Mouse (Mus musculus) CH12.LX (cell line): ENCODE measurements around the gene Tek. TPM values are rescaled to one million over a fixed set of nuclear protein-coding genes. Genes with fewer than 3 reads are reported as not detected.

ENCODE experiments used
- DNase-seq: peaks from one replicate; pipeline ENCODE4 v3.0.0-alpha.2; 2013; ENCODE audit errors: extremely low read depth
- H3K27ac ChIP-seq: 2 replicates; pipeline ENCODE4 v1.5.1; 2012; ENCODE audit warnings: low read depth, mild to moderate bottlenecking, control low read depth, moderate library complexity; ENCODE audit not compliant: insufficient read depth
- H3K27me3 ChIP-seq: replicated peaks from 2 replicates; pipeline ENCODE3; 2012; ENCODE audit warnings: inconsistent platforms
- H3K36me3 ChIP-seq, 2 experiments: replicated peaks in 1 of 2; 2 replicates each; pipeline versions ENCODE3 to v1.6.1; 2012; ENCODE audit warnings: inconsistent platforms in 1 of 2, low read length in 1 of 2, mild to moderate bottlenecking in 1 of 2, mixed read lengths in 1 of 2, moderate library complexity in 1 of 2; ENCODE audit not compliant: control insufficient read depth in 1 of 2, insufficient read depth in 1 of 2
- H3K4me1 ChIP-seq, 2 experiments: 2 replicates each; pipeline ENCODE4 v1.6.1; 2012; ENCODE audit warnings: inconsistent platforms in 1 of 2, moderate library complexity in 1 of 2; ENCODE audit not compliant: insufficient read depth in 2 of 2, control insufficient read depth in 1 of 2
- H3K4me2 ChIP-seq: 2 replicates; pipeline ENCODE4 v1.6.1; 2012; ENCODE audit warnings: low read depth, mild to moderate bottlenecking, control low read depth; ENCODE audit not compliant: poor library complexity, insufficient read depth, severe bottlenecking
- H3K4me3 ChIP-seq, 3 experiments: fragments of 150-350 bp in 1 of 3; sonication (generic) in 1 of 3; replicated peaks in 1 of 3; 2 replicates each; pipeline versions ENCODE3 to v1.5.1; 2011 to 2012; ENCODE audit warnings: low read depth in 2 of 3, low read length in 2 of 3, mild to moderate bottlenecking in 2 of 3, moderate library complexity in 2 of 3, control low read depth in 1 of 3, improper control_type of control experiment in 1 of 3, inconsistent platforms in 1 of 3, mixed read lengths in 1 of 3; ENCODE audit not compliant: poor library complexity in 1 of 3
- H3K79me2 ChIP-seq: replicated peaks from 2 replicates; pipeline ENCODE4 v1.6.1; 2012; ENCODE audit warnings: mild to moderate bottlenecking, moderate library complexity; ENCODE audit not compliant: control insufficient read depth, poor library complexity, insufficient read depth, severe bottlenecking; ENCODE audit errors: extremely low read depth
- H3K9ac ChIP-seq: 2 replicates; pipeline ENCODE4 v1.6.1; 2012; ENCODE audit warnings: low read depth, mild to moderate bottlenecking, control low read depth, moderate library complexity; ENCODE audit not compliant: insufficient read depth
- H3K9me3 ChIP-seq: replicated peaks from 2 replicates; pipeline ENCODE3; 2012; ENCODE audit warnings: low read length, inconsistent platforms, mixed read lengths
- CHD1 ChIP-seq: IDR thresholded peaks from 2 replicates; pipeline ENCODE4 v1.6.1; 2012; ENCODE audit warnings: low read depth, low read length, improper control_type of control experiment, inconsistent platforms
- CHD2 ChIP-seq: IDR thresholded peaks from 2 replicates; pipeline ENCODE4 v1.6.1; 2011; ENCODE audit warnings: low read length, improper control_type of control experiment
- EP300 ChIP-seq: IDR thresholded peaks from 2 replicates; pipeline ENCODE4 v1.6.1; 2011; ENCODE audit warnings: low read length, improper control_type of control experiment
- ETS1 ChIP-seq: conservative IDR thresholded peaks from 2 replicates; pipeline ENCODE4 v1.6.1; 2012; ENCODE audit warnings: low read depth, mild to moderate bottlenecking, inconsistent platforms, low read length, improper control_type of control experiment, moderate library complexity
- JUN ChIP-seq: IDR thresholded peaks from 2 replicates; pipeline ENCODE4 v1.6.1; 2011; ENCODE audit warnings: low read depth, mild to moderate bottlenecking, low read length, improper control_type of control experiment, moderate library complexity; ENCODE audit not compliant: insufficient read depth
- JUND ChIP-seq: conservative IDR thresholded peaks from 2 replicates; pipeline ENCODE4 v1.6.1; 2011; ENCODE audit warnings: low read depth, low read length, improper control_type of control experiment
- MAFK ChIP-seq: IDR thresholded peaks from 2 replicates; pipeline ENCODE4 v1.6.1; 2011; ENCODE audit warnings: low read length, improper control_type of control experiment; ENCODE audit not compliant: insufficient replicate concordance
- MEF2A ChIP-seq: IDR thresholded peaks from 2 replicates; pipeline ENCODE4 v1.6.1; 2014; ENCODE audit warnings: low read depth, mild to moderate bottlenecking, inconsistent platforms, low read length, improper control_type of control experiment, borderline replicate concordance
- NELFE ChIP-seq: IDR thresholded peaks from 2 replicates; pipeline ENCODE4 v1.6.1; 2011; ENCODE audit warnings: low read depth, low read length, improper control_type of control experiment
- PAX5 ChIP-seq: IDR thresholded peaks from 2 replicates; pipeline ENCODE4 v1.6.1; 2012; ENCODE audit warnings: low read length, inconsistent platforms, mixed read lengths
- POLR2AphosphoS2 ChIP-seq: IDR thresholded peaks from 2 replicates; pipeline ENCODE4 v1.6.1; 2011; ENCODE audit warnings: low read depth, low read length, improper control_type of control experiment
- SIN3A ChIP-seq: IDR thresholded peaks from 2 replicates; pipeline ENCODE4 v1.6.1; 2012; ENCODE audit warnings: low read length, improper control_type of control experiment, inconsistent platforms
- TBP ChIP-seq: conservative IDR thresholded peaks from 2 replicates; pipeline ENCODE4 v1.6.1; 2011; ENCODE audit warnings: low read depth, low read length, improper control_type of control experiment
- UBTF ChIP-seq: IDR thresholded peaks from 2 replicates; pipeline ENCODE4 v1.6.1; 2012; ENCODE audit warnings: low read depth, mild to moderate bottlenecking, inconsistent platforms, low read length, improper control_type of control experiment, moderate library complexity
- USF1 ChIP-seq: IDR thresholded peaks from 2 replicates; pipeline ENCODE4 v1.6.1; 2014; ENCODE audit warnings: low read depth, mild to moderate bottlenecking, inconsistent platforms, low read length, improper control_type of control experiment
- USF2 ChIP-seq: conservative IDR thresholded peaks from 2 replicates; pipeline ENCODE4 v1.6.1; 2011; ENCODE audit warnings: low read depth, low read length, improper control_type of control experiment
- ZKSCAN1 ChIP-seq: IDR thresholded peaks from 2 replicates; pipeline ENCODE4 v1.6.1; 2012; ENCODE audit warnings: low read depth, inconsistent platforms, low read length, improper control_type of control experiment, borderline replicate concordance
- dilution Hi-C: fragments of 300-500 bp; cut with MboI; formaldehyde crosslinking; loops from 2 replicates; pipeline ENCODE4 v1.14.3; 2020; ENCODE audit warnings: low sequenced_read_pairs; ENCODE audit not compliant: extremely low pct_unique_long_range_greater_than_20kb, extremely low pct_ligation_motif_present
- in situ Hi-C: fragments of 300-500 bp; cut with MboI; formaldehyde crosslinking; loops from 3 replicates; pipeline ENCODE4 v1.14.3; 2019; ENCODE audit warnings: low sequenced_read_pairs, low pct_ligation_motif_present, low pct_unique_long_range_greater_than_20kb, mixed read lengths
- polyA plus RNA-seq: library from polyadenylated mRNA; unstranded; fragments of >175 nt; gene quantifications from 2 replicates; pipeline ENCODE4 v1.2.1, GENCODE M21; 2012; ENCODE audit warnings: low read depth; ENCODE audit not compliant: insufficient read length
- total RNA-seq, 2 experiments: library from RNA; depleted of rRNA; stranded (reverse); fragments of 300-350 nt in 1 of 2; fragments of >200 nt in 1 of 2; gene quantifications; 2 replicates each; pipeline ENCODE4 v1.2.3; 2012 to 2014

Gene Tek
- total and polyA plus RNA-seq, 3 experiments, result 0.06 to 0.47 (median 0.17) TPM

DNA sequence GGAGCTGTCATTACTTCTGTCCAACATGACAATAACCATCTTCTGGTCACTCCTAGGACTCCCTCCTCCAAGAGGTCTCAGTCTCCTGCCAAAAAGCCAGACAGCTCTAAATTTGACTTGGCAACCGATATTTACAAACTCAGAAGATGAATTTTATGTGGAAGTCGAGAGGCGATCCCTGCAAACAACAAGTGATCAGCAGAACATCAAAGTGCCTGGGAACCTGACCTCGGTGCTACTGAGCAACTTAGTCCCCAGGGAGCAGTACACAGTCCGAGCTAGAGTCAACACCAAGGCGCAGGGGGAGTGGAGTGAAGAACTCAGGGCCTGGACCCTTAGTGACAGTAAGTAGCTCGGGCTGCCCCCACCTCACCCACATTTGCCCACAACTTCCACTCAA is 98.0 kb downstream of the Tek start:
- no peak for DNase-seq
- Histone ChIP-seq H3K9ac (no peak overlapping the region), H3K79me2 (no peaks in the 10 kb centered on the region), H3K4me3 (no peak overlapping the region), H3K4me2 (no peak overlapping the region), H3K36me3 (no peaks in the 10 kb centered on the region), H3K4me1 (no peaks in the 10 kb centered on the region), H3K27me3 (no peaks in the 10 kb centered on the region), H3K27ac (no peak overlapping the region), H3K9me3 (no peaks in the 10 kb centered on the region)
- no peak for TF ChIP-seq MEF2A
- dilution Hi-C loops, result no loop called here
- in situ Hi-C loops, result no loop called here

DNA sequence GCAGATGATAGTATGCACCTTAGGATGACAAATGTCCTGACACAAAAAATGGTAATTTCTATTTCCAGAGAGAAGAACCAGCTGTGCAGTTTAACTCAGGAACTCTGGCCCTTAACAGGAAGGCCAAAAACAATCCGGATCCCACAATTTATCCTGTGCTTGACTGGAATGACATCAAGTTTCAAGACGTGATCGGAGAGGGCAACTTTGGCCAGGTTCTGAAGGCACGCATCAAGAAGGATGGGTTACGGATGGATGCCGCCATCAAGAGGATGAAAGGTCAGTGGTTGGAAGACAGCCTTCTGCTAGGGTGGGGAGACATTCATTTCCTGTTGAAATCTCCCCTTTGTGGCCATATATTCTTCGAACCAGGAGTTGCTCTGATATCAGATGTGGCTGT is 114.2 kb downstream of the Tek start:
- Histone ChIP-seq H3K4me2 (no peak overlapping the region), H3K27ac (no peak overlapping the region; the same call in 1 of the 2 replicates), H3K4me3 (no peak overlapping the region), H3K4me1 (peaks cover 0 to 9% of the 10 kb centered on the region in 2 experiments; a peak in 1 of 4 replicates), H3K9ac (no peak overlapping the region), H3K9me3 (no peaks in the 10 kb centered on the region), H3K36me3 (no peaks in the 10 kb centered on the region), H3K27me3 (no peaks in the 10 kb centered on the region), H3K79me2 (no peaks in the 10 kb centered on the region)
- dilution Hi-C loops, result no loop called here
- no peak for DNase-seq
- no peak for TF ChIP-seq UBTF
- TF ChIP-seq USF1, result no peak
- in situ Hi-C loops, result no loop called here

DNA sequence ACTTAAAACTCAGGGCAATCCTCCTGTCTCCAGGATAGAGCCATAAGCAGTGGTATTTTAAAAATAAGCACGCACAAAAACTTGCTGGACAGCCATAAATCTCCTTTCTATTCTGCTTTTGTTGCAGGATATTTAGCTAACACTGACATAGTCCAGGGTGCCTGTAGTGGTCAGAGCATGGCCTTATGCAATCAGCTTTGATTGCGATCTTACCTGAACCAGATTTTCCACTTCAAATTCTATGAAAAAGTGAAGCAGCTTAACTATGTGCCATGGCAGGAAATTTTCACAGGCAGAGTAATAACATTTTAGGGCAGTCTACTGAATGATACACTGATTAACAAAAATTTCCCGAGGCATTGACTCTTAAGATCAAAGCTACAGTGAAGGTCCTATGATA is 115.2 kb downstream of the Tek start:
- Histone ChIP-seq H3K27ac (no peak overlapping the region), H3K9me3 (no peaks in the 10 kb centered on the region), H3K9ac (no peak overlapping the region), H3K36me3 (no peaks in the 10 kb centered on the region), H3K4me3 (no peak overlapping the region), H3K79me2 (no peaks in the 10 kb centered on the region), H3K4me2 (no peak overlapping the region), H3K4me1 (peaks cover 0 to 9% of the 10 kb centered on the region in 2 experiments; a peak in 1 of 4 replicates), H3K27me3 (no peaks in the 10 kb centered on the region)
- DNase-seq, result no peak
- in situ Hi-C loops, result no loop called here
- TF ChIP-seq SIN3A (no peak), ZKSCAN1 (no peak), POLR2AphosphoS2 (no peak), EP300 (no peak), NELFE (no peak), PAX5 (no peak), USF2 (no peak), MAFK (no peak), CHD1 (no peak), CHD2 (no peak), JUND (no peak), UBTF (no peak), ETS1 (no peak), TBP (no peak), JUN (no peak), USF1 (no peak)
- dilution Hi-C loops, result no loop called here
